Mouse (Mus musculus) testis, postnatal 14 days (tissue): ENCODE measurements around the gene Nfe2l3.
"Not testable (repeated sequence)": the region's sequence is repeated elsewhere in the genome, so short reads cannot be mapped to it uniquely, and the experiment has no call there.

Source experiments
- DNase-seq: peaks from one replicate; pipeline ENCODE4 v3.0.0; 2021; ENCODE audit warnings: low spot score

Nfe2l3 gene

GRCm38 (mm10) chr6:51432535-51433397, at the start of gene Nfe2l3:
Gene Nfe2l3, plus strand, starts transcription at chr6:51432670.
- DNase-seq, result peak; percentile 73

DNA sequence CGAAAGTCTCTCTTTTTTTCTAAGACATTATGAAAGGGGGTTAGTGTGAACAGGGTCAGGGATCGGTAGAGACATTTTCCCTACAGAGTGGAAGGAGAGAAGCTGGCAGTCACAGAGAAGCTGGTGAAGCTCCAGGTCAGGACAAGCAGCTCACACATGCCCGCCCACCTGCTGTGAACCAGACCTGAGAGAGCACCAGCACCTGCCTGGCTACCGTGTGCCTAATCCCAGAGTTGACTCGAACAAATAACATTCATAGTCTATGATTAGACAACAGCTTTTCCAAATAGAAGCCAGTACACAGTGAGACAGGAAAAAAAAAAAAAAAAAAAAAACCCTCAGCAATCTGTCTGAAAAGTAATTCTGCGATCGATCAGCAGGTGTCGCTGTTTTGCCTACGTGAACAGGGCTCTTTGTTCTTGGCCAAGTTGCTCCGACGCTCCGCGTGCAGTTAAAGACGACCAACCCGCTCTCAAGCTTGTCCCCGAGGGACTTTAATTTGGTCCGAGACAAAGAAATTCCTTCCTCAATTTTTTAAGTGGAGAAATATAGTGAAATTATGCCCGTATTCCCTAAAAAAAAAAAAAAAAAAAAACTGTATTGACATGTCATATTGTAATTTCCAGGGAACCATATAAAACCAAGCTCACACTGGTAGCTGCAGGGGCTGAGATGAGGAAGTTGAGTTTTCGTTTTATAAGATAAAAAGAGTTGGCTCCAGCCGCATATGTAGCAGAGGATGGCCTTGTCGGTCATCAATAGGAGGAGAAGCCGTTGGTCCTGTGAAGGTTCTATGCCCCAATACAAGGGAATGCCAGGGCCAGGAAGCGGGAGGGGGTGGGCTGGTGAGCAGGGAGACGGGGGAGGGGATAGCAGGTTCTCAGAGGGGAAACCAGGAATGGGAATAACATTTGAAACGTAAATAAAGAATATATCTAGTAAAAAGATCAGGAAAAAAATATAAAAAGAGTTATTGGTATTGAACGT, 48.4 kb upstream of the Nfe2l3 start:
- peak; percentile 79 for DNase-seq

- DNase-seq, result no peak
These were observed 42.0 kb upstream of the Nfe2l3 start for GRCm38 (mm10) chr6:51390505-51390904.

GRCm38 (mm10) chr6:51391816-51392490, 40.5 kb upstream of the Nfe2l3 start:
- no peak for DNase-seq

GRCm38 (mm10) chr6:51393341-51394128, 38.9 kb upstream of the Nfe2l3 start:
- DNase-seq, result no peak

- not testable (repeated sequence) for DNase-seq
These were observed 38.1 kb upstream of the Nfe2l3 start for GRCm38 (mm10) chr6:51394367-51394766.

DNA sequence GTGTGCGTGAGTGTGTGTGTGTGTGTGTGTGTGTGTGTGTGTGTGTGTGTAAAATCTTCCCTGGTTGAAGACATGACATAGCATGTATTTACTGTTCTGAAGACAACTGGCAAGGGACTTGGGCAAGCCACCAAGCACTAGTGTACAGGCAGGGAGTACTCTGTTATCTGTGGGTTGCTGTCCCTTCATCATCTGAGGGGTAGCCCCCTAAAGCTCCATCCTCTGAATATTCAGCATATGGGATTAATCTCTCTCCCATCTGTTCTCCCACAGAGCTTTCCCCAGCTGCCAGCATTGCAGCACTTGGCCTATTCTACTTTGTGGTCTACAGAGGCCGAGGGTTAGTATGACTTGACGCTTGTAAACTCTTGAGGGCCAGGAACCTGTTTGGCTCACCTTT, 37.5 kb upstream of the Nfe2l3 start:
- not testable (repeated sequence) for DNase-seq

GRCm38 (mm10) chr6:51395486-51395885, 37.0 kb upstream of the Nfe2l3 start:
- DNase-seq, result no peak

DNA sequence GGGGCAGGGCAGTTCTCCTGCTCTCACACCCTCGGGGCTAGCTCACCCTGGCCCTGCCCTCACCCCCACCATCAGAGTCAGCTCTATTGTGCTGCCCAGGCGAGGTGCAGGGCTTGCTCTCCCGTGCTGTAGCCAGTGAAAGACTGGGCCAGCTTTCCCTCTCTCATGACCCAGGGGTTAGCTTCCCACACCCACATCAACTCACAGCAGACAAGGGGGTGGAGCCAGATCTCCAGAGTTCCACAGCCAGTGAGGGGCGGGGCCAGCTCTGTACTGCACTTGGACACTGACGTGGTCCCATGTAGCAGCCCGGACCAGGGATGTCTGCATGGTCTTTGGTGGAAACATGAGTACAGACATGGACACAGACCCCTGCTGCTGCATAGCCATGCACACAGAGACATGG, 33.4 kb upstream of the Nfe2l3 start:
- DNase-seq, result peak; percentile 25

DNA sequence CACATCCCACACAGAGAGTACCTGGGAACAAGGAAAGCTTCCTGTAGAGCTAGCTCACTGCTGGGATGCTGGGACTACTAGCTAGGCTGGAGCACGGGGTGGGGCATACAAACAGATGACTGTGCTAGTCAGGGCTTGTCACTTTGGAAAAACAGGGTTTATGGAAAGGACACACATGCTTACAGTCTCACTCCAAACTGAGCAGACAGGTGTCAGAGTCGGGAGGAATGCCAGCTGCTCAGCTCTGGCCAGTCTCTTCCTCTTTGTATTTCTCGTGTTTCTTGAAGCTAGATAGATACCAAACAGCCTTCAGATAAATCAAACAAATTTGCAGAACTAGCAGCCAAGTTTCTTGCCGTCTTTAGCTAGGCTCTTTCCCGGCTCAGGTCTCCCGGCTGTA, 31.2 kb upstream of the Nfe2l3 start:
- no peak for DNase-seq

- no peak for DNase-seq
These were observed 28.9 kb upstream of the Nfe2l3 start for GRCm38 (mm10) chr6:51403598-51403997.

DNA sequence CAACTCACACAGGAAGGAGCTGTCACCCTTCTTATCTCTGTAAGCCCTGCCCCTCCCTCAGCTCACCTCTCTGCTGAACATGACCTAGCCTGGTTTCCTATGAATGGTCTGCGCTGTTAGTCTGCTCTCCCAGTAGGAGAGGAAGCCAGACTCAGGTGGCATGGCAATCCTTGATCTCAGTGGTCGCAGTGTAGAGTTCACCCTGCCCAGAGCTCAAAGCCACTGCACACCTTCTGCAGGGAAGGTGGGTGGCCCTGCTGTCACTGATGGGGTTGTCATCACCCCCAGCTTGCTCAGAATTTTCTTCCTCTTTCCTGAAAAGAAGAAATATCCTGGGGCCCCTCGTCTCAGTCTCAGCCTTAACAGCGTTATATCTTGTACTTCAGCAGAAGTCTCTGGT, 28.0 kb upstream of the Nfe2l3 start:
- DNase-seq, result no peak

- DNase-seq, result no peak
These were observed 16.0 kb upstream of the Nfe2l3 start for GRCm38 (mm10) chr6:51416433-51416832.

DNA sequence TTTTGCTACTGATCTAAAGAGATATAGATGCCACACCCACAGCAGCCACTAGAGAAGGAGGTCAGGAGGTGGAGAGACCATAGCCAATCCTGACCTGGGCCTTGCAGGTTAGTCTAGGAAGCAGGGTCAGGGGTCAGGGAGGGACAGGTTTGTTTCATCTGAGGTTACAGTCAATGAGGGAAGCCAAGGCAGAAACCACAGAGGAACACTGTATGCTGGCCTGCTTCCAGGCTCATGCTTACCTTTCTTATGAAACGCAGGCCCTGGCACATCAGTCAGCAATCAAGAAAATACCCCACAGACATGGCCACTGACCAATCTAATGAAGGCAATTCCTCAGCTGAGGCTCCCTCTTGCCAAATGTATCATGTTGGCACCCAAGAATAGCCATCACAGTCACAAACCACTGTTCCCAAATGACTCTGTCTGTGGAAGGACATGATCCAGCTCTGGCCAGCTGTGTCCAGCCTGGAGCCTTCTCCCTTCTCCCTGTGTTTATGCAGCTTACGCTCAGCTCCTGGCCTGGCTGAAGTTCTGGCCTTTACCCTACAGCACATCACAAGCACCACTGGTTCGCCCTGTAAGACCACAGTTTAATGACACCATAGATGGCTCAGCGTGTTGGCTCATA, 15.0 kb upstream of the Nfe2l3 start:
- DNase-seq, result no peak

DNA sequence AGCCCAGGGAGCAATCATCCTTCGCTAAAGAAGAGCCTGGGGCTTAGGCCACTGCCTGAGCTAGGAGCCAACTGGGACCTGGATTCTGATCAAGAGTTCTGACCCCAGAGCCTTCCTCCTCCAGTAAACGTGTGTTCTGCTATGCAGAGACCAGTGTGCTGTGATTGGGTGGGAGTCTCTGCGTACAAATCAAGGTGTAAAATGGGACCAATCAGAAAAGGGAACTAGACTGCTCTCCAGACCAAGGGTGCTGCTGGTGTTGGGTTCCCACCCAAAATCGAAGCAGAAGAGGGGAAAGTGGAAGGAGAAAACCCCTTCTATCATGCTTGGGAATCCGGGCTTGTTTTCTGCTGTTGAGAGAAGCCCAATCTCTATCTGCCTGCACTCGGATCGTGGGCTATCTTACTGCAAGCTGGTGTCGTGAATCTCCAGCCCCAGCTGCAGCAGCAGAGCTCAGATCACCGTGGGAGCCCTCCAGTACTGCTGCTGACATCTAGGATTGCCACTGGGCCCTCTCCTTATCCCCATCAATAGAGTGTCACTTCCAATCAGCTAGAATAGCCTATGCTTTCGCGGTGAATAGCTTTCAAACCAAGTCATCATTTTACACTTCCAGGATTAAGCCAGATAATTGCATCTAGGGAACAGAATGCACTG, 8.9 kb upstream of the Nfe2l3 start:
- DNase-seq, result no peak

GRCm38 (mm10) chr6:51424537-51424936, 7.9 kb upstream of the Nfe2l3 start:
- no peak for DNase-seq

DNA sequence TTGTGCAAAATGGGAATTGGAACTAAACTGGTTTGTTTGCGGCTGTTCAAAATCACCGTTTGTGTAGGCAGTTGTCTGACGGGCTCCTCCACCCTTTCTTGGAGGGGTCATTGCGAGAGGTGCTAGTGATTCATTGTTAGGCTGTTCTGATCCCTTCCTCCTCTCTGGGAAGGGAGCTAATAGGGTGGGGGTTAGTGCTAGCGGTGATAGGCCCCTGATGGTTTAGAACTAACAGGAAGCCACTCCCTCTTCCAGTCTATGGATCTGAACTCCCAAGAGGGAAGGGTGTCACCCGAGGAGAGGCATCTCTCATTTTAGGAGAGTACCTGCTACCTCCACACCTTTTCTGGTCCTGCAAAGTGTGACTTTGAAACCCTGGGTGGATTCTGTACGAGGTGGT, 1.8 kb downstream of the Nfe2l3 start:
- no peak for DNase-seq

DNA sequence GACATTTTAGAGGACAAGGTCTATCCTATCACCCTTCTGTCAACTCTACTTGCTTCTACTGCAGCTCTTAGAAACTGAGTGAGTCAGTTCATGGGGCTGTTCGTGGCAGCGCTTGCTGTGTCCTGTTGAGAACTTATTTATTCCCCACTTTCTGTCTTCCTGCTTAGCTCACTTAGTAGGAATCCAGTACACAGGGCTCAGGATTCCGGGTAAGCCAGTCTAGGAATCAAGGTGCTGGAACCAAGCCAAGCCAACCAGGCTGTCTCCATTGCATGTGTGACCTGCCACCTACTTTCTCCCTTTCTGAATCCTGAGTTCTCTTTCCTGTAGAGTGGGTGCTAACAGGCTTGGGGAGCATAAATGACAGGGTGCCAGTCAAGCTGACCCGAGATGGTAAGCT, 5.2 kb downstream of the Nfe2l3 start:
- DNase-seq, result no peak

DNA sequence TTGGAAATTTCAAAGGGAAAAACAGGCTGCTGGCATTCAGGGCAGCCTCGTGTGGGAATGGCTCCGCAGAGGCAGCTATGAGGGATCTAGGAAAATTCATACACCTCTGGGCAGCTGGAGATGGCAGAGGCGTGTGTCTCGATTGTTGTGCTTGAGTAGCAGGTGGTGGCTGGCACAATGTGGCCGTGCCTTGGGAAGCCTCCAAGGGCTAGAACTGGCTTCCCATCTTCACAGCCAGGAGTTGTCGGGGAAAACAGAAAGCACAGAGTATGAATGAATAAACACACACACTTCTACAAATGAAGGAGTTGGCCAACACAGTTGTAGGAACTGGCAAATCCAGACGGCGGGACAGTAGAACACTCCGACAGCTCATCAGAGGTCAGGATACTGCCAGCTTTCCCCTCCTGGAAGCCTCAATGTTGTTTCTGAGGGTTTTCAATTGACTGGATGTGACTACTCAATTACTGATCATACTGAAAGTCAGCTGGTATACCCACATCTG, 6.4 kb downstream of the Nfe2l3 start:
- DNase-seq, result no peak

DNA sequence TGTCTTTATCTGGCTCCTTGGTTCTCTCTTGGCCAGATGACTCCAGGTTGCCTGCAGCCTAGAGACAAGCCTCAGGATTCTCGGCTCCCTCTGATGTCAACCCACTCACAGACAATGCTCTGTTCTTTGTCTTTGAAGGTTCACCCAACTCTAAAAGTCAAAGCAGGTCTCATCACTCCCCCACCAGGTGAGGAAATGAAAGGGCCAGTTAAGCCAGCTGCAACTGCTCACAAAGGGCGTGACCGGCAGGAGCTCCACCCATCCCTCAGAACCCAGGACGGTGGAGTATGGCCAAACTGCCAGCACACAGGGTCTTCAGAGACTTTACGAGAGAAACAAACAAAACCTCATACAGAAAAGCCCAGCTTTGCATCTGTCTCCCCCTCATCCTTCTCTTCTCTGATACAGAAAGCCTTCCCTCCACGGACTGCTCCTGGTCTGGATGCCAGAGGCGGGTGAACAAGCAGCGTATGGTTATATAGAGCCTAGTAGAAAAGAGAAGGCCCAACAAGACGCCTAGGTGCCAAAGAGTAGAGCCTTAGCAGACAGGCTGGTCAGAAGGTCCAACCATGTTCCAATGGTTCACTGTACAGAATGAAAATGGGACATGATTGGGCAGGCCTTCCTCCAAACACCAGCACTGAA, 9.8 kb downstream of the Nfe2l3 start:
- no peak for DNase-seq
